Mouse (Mus musculus): ENCODE results near the gene Spsb1.

Spsb1 gene

DNA sequence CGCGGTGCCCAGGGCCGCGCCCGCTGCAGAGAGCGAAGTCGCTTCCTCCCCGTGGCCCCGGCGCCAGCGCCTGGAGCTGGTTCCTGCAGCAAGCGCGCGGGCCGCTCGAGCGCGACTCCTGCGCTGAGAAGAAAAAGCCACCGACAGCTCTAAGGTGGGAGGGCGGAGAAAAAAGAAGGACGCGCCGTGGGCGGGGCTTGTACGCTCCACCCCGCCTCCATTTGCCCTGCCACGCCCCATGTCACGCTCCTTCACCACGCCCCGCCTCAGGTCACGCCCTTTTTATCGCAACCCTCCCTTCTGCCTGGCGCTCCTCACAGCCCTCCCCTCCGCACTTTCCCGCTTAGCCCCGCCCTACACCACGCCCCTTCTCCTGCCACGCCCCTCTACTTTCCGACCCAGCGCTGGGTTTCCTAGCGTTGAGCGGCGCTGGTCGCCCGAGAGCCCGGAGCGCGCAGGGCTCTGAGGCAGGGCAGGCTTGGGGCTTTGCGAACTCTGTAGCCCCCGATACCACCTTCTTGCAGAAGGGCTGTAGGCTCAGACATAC is at the start of gene Spsb1:
Spsb1 (minus strand) TSS at position 151 of the 547 bp plus-strand sequence.
- in situ Hi-C loops (cut with MboI, MseI), result loop anchor here in 1 of 2 experiments (5.0 kb wide), 3 partner anchors 78 to 153 kb away; no protein-coding TSS in a partner anchor

DNA sequence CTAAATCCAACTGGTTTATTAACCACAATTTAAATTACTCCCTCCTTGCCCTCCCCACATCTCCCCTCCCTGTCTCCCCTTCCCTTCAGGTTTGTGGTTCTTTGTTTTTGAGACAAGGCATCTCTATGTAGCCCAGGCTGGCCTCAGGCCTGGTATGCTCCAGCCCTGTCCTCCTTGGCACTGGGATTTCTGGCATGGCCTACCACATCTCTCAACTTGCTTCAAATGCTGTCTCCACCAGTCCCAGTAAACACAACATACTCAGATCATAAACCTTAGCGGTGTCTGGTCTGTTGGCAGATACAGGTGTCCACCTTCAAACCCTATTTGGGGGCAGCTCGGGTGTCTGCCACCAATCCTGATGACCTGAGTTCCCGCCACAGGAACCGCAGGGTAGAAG is 48.8 kb upstream of the Spsb1 start:
- in situ Hi-C loops (cut with MboI, MseI), result no loop called here

GRCm38 (mm10) chr4:150003021-150003580 is 48.3 kb upstream of the Spsb1 start:
- in situ Hi-C loops (cut with MboI, MseI), result no loop called here

GRCm38 (mm10) chr4:150002021-150002528 is 47.2 kb upstream of the Spsb1 start:
- in situ Hi-C loops (cut with MboI, MseI), result no loop called here

GRCm38 (mm10) chr4:150001221-150001860 is 46.5 kb upstream of the Spsb1 start:
- in situ Hi-C loops (cut with MboI, MseI), result no loop called here

DNA sequence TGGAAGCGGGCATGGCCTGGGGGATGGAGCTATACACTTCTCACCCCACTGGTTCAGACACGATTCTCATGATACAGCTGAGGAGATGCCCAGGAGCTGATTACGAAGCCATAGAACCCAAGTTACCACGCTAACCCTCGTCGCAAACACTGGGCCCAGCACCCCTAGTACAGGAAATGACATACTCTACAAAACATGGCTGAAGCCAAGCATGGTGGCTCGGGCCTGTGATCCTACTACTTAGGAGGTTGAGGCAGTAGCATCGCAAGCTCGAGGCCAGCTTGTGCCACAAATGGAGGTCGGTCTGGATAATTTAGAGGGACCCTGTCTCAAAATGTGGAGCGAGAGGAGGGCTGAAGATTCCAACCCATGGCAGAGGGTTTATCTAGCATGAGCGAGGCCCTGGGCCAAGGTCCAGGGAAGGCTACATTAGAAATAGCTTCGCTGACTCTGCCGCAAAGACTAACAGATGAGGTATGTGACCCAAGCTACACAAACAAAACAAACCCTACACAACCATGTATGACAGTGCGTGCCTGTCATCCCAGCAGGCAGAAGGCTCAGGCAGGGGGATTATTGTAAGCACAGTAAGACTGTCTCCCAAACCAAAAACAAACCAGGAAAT is 45.2 kb upstream of the Spsb1 start:
- in situ Hi-C loops (cut with MboI, MseI), result no loop called here

GRCm38 (mm10) chr4:149999510-149999900 is 44.7 kb upstream of the Spsb1 start:
- in situ Hi-C loops (cut with MboI, MseI), result no loop called here

DNA sequence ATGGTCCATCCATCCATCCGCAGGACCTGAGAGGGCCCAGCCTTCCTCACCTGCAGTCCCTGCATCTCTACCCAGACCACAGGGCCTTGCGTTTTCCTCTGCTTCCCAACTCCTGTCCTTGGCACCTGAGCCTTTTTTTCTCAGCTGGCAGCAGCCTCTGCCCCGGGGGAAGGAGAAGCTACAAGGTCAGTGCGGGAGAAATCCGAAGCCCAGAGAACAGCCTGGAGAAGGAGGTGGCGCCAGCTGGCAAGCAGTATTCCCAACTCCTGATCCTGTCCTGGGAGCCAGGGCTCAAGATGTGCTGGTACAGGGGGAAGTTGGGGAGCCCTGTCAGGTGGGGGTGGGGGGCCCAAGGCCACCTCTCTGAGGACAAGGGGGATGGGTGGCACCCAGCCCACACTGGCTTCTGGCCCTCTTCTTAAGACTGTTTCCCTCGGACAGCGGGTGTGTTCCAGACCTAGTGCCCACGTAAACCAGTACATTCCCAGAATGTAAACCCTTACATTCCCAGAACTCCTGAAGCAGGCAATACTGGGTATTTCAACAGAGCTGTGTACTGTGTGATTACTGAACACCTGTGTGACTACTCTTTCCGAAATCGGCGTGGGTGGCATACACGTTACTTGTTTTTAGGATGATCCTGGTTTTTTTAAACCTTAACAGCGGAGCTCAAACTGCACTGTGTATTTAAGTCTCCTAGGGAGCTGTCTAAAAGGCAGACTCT is 44.1 kb upstream of the Spsb1 start:
- in situ Hi-C loops (cut with MboI, MseI), result no loop called here

DNA sequence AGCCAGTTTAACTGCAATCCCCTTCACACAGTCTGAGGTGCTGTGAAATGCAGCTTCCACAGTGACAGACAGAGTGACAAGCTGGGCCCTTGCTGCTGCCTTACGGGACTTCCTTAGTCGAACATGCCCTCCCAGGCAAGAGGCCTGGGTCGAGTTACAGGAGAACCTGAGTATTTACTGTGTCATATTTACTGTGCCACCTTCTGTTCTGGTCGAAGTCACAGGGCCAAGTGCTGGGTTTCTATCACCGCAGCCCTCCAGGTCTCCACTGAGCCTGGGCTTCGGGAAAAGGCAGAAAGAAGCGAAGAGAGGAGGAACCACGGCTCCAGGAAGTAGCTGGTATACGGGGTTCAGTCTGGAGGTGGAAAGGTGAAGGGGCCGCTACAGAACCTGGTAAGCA is 43.2 kb upstream of the Spsb1 start:
- in situ Hi-C loops (cut with MboI, MseI), result no loop called here

- in situ Hi-C loops (cut with MboI, MseI), result no loop called here
Observed at GRCm38 (mm10) chr4:149996440-149996839, 41.6 kb upstream of the Spsb1 start.

GRCm38 (mm10) chr4:149995911-149996310 is 41.1 kb upstream of the Spsb1 start:
- in situ Hi-C loops (cut with MboI, MseI), result no loop called here

DNA sequence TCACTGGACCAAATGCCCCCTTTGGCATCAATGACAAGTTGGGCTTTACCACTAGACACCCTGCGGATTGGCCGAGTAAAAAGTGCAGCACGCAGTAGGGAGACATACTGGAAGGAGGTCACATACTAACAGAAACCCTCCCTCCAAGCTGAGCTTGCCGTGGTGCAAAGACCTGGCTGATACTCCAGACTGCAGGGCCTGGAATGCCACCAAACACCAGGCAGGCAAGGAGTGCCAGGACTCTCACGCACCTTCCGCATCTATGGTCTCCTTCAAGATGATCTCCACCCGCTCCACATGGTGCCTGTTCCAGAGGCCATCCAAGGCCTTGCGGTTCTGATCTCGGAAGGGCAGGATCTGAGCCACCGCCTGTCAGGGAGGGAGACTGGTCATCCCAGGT is 39.4 kb upstream of the Spsb1 start:
- in situ Hi-C loops (cut with MboI, MseI), result no loop called here

GRCm38 (mm10) chr4:149992670-149993032 is 37.8 kb upstream of the Spsb1 start:
- in situ Hi-C loops (cut with MboI, MseI), result no loop called here

DNA sequence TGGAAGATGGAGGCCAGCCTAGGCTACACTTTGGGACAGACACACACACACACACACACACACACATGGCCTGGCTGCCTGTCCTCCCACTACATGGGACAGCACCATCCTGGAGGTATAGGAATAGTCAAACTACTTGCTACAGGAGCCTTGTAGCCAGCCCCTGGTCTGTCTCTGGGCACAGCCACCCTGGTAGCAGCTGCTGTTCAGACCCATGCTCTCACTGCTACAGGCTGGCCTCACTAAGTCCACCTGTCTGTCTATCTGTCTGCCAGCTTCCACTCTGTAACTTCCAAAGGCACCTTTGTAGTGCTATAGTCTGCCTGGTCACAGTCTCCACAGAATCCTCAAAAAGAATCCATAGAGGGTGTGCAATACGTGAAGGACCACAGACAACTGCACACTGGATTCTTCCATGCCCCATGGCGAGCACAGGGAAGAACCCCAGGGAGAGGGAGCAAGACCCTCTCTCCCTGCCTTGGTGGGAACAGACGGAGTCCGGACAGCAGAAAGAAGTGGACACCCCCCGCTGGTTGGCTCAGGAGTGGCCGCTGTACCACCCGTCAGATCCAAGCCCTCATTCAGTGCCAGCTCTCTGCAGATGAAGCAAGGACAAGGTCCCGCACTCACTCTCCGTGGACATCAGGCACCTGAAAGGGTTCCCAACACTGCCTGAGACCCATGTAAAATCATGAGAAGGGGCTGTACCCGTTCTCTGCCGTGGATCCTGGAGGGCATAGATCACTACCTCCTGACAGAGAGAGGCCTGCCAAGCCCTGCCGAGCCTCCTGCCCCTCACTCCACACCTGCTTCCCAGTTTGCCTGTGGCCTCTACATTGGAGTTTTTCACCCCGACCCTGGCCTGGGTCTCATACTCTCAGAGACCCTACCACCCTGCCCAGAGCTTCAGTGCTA is 37.2 kb upstream of the Spsb1 start:
- in situ Hi-C loops (cut with MboI, MseI), result no loop called here

DNA sequence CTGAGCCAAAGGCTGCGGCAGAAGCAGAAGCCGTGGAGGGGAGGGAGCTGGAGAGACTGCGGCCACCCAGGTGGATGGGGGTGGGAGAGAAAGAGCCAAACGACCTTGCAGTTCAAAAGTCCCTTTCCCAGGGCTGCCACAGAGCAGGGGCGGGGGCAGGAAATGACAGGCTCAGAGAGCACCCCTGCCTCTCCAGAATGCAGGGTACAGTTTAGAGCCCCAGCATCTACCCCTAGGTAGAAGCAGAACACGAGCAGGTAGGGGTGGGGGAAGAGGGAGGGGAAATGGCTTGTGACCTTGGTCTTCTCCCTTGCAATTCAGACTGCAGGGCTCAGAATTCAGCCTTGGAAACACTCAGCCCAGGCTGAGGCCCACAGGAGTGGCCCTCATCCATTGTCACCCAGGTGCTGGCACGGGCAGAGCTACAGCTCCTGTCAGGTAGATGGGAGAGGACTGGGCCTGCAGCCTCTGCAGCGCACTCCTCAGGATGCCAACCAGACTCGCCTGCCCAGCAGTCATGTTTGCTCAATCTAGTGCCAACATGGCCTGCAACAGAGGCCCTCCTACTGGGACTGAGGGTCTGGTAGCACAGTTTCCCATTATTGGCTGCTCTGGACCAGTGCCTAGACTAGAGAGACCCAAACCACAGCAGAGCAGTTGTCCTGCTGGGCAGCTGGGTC is 36.3 kb upstream of the Spsb1 start:
- in situ Hi-C loops (cut with MboI, MseI), result no loop called here

DNA sequence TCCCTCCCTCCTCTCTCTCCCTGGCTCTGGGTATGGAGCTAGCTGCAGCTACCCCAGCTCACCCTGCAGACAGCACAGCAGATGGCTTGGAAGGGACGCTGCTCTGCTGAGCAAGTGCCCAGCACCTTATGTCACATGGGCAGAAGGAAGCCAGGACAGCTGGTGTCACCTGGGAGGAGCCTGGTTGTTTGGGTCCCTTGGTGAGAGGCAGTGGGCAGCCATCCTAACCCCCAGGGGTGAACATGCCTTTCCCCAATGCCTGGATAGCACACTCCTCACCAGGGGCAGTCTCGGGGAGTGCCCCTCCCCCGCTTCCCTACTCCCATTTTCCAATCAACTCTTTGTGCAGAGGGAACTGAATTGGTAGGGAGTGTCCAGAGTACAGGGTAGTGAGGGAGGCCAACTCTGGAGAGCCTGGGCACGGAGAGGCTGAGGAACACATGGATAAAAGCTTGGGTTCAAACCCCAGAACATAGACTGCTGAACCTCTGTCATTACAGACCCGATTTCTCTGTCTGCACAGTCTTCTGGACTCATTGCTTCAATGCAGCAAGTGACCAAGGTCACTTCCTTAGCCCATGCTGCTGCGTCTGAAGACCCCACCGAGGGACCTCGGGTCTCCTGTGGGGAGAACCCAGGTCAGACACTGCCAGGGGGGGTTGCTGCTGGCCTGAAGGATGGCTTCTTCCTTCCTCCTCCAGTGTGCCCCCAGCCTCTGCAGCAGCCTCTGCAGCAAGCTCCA is 35.5 kb upstream of the Spsb1 start:
- in situ Hi-C loops (cut with MboI, MseI), result no loop called here

DNA sequence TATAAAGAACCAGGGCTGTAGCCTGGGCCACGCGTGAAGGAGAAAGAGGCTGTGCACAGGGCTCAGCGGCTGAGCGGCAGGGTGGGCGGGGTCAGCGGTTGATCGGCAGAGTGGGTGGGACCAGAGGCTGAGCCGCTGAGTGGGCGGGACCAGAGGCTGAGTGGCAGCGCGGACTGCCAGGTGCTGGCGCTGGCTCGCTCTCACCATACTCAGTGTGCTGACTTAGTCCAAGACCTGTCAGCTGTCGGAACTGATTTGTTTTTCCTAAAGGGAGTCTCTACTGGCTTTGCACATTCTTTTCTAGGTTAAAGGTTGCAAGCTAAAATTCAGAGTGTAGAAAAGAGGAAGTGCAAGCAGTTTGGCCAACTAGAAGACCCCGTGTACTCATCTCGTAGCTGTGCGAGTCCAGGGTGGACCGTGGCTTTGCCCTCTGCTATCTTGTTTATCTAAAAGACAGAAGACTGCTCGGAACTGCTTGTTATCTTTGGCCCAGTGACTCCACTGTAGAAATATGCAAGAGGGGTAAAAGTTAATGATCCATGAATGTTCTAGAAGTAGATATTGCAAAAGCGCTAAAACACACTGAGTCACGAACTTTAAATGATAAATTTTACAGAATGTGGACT is 34.2 kb upstream of the Spsb1 start:
- in situ Hi-C loops (cut with MboI, MseI), result no loop called here

- in situ Hi-C loops (cut with MboI, MseI), result no loop called here
Observed at GRCm38 (mm10) chr4:149988301-149988700, 33.5 kb upstream of the Spsb1 start.

Data from T-helper 17 cell (primary cell).